Mouse (Mus musculus) lung, adult 18-20 months (tissue): ENCODE measurements at regions not wholly inside any gene's neighbourhood (a gene's known extent, or its start where the extent isn't known, plus 50 kb on each side); places are given as distances from the start of the nearest gene placed in this dataset.
"Not testable (repeated sequence)": the region's sequence is repeated elsewhere in the genome, so short reads cannot be mapped to it uniquely, and the experiment has no call there.

ENCODE experiments used
- DNase-seq, 2 experiments: peaks; one replicate each; pipeline ENCODE4 v3.0.0; 2022; ENCODE audit warnings: mixed read lengths in 2 of 2

DNA sequence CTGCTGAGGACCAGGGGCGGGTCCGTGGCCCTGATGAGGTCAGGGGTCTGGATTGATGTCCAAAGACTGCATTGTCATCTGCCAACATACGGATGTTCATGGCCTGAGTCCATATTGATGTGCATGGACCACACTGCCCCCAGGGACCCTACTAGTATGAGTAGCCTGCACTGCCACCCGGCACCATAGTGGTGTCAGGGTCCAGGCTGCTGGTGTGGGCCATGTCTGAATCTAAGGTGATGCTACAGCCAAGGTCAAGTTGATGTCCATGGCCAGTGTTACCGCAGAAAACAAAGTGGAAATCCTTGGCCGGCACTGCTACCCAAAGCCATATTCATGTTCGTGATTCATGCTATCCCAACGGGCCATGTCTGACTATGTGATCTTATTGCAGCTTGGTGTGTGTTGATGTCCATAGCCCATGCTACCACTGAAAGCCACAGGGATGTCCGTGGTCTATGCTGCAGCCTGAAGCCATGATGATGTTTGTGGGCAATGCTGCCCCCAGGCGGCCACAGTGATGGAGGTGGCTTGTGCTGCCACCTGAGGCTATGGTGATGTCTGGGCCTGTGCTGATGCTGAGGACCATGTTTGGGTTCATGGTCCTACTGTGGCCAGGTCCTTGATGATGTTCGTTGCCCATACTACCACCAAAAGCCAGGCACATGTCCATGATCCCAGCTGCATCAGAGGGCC is 130.5 kb downstream of the Iqub start:
- DNase-seq, result no peak

- no peak for DNase-seq
These were observed 135.0 kb downstream of the Iqub start for GRCm38 (mm10) chr6:24379859-24380258.

GRCm38 (mm10) chr6:24376728-24377127 is 138.1 kb downstream of the Iqub start:
- no peak for DNase-seq

GRCm38 (mm10) chr6:24373161-24373560 is 141.7 kb downstream of the Iqub start:
- DNase-seq, result no peak

DNA sequence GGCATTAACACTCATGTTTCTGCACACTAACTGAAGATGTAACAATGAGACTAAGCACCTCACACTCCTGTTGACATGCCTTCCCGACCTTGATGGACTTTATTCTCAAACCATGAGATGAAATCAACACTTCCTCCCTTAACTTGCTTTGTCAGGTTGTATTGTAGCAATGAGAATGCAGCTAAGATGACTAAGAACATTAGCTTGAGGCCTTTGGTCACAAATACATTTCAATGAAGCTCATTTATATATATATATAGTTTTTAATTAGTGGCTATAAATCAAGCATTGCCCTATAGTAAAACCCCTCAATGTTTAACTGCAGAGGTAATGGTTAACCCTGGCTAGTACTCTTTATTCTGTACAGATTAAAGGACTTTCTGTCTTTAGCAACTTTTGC is 143.2 kb downstream of the Iqub start:
- DNase-seq, result no peak

GRCm38 (mm10) chr6:24350882-24351281 is 164.0 kb downstream of the Iqub start:
- peak in 1 of 2 experiments; percentile 12 for DNase-seq

- DNase-seq, result no peak
These were observed 166.3 kb downstream of the Iqub start for GRCm38 (mm10) chr6:24348481-24349062.

GRCm38 (mm10) chr6:24347745-24348480 is 167.0 kb downstream of the Iqub start:
- DNase-seq, result peak; percentile 8 to 14

- no peak for DNase-seq
These were observed 172.4 kb downstream of the Iqub start for GRCm38 (mm10) chr6:24342471-24342870.

- DNase-seq, result no peak
These were observed 172.8 kb downstream of the Iqub start for GRCm38 (mm10) chr6:24342056-24342455.

- DNase-seq, result not testable (repeated sequence)
These were observed 172.2 kb upstream of the Slc13a1 start for GRCm38 (mm10) chr6:24340107-24340506.

GRCm38 (mm10) chr6:24325215-24325614 is 157.3 kb upstream of the Slc13a1 start:
- DNase-seq, result no peak

DNA sequence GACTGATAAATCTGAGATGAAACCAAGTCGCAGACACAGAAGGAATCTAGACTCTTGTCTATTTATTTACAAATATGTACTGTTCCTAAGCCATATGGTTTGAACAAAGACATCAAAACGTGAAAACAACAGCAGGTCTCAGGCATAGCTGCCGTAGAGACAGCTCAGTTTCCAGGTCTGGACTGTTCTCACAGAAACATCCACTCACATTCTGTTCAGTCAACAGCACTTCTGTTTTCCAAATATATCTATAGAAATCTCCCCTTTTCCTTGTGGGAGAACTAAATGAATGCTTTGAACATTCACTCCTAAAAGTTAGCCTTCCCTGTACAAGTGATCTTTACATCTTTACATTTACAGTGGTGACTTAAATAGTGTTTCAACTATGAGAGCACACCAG is 156.8 kb upstream of the Slc13a1 start:
- no peak for DNase-seq

DNA sequence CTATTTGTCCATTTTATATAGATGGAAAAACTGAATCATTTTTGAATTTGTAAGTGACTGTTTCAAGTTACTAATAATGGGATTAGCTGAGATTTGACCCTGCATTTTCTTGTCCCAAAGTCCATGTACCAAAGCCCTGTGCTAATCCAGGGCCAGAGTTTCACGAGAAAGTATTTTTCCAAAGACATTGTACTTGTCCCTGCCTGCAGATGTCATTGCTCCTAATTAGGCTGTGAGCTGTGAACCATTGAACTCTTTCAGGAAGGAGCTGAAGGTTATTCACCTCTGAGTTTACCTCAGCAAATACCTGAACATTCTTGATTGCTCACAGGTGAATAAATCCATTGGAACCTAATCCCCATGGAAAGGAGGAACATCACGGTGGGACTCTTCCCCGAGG is 154.5 kb upstream of the Slc13a1 start:
- DNase-seq, result no peak

DNA sequence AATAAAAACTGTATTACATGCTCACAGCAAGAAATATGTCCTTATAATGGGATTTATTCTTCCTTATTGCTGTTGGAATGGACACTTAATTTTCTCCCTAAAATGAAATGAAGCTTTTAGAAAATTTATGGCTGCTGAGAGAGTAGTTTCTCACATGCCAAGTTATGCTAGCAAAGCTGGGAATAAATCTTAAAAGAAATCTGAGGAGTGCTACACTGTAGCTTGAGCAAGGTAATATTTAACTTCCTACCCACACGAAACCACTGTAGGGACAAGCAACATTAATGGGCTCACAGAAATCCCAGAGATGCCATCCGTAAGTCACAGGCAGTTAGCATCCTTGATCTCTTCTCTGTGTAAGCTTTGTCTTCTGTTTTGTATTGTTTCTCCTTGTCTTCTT is 151.0 kb upstream of the Slc13a1 start:
- DNase-seq, result no peak

GRCm38 (mm10) chr6:24310675-24311074 is 142.8 kb upstream of the Slc13a1 start:
- DNase-seq, result no peak

- no peak for DNase-seq
These were observed 141.9 kb upstream of the Slc13a1 start for GRCm38 (mm10) chr6:24309810-24310209.

DNA sequence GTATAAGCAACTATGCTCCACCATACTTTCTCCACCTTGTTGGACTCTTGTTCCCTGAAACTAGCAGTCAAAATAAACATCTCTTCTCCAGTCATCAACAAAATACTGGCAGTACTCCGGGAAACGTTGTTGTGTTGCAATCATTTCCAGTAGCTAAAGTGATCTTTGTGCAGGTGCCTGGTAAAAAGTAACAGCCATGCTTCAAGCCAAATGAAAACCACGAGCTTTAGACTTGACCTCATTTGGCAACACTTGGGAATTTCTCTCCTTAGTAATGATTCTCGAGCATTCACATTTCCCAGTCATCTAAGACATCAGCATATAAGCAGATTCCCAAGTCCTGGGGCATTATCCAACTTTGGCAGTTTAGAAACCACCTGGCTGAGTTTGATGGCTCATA is 133.8 kb upstream of the Slc13a1 start:
- DNase-seq, result no peak

- no peak for DNase-seq
These were observed 133.3 kb upstream of the Slc13a1 start for GRCm38 (mm10) chr6:24301146-24301545.

DNA sequence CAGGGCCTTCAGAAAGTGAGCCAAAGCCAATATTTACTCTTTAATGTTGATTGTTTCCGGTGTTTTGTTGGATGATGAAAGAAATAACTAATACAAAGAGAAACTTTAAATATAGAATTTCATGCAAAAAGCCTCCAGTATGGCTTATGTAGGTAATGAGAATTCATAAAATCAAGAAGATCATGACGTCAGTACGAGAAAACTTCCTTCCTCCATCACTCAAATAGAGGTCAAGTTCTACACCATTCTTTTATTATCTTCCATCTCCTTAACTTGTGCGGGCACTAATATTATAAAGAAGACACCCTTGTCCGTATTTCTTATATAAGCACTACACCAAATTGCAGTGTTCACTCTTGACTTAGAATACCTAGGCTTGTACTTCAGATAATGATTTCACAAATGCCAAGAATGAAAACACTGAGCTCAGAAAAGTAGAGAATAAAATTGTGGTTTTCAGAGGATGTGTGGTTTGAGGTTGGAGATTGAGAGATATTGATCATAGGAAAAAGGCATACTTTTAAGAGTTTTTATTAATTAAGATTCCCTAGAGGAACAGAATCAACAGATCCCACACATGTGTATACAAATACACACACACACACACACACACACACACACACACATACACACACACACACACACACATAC is 130.8 kb upstream of the Slc13a1 start:
- no peak for DNase-seq

DNA sequence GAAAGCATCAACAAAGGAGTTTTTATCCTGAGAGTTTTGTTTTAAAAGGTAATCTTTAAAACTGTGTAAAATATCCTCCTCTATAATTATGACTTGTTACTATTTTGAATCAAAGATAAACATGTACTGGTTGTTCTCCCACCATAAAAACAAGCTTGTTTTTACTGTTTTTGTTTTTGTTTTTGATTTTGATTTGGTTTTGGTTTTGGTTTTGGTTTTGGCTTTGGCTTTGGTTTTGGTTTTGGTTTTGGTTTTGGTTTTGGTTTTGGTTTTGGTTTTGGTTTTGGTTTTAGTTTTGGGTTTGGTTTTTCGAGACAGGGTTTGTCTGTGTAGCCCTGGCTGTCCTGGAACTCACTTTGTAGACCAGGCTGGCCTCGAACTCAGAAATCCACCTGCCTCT is 120.9 kb upstream of the Slc13a1 start:
- not testable (repeated sequence) for DNase-seq

DNA sequence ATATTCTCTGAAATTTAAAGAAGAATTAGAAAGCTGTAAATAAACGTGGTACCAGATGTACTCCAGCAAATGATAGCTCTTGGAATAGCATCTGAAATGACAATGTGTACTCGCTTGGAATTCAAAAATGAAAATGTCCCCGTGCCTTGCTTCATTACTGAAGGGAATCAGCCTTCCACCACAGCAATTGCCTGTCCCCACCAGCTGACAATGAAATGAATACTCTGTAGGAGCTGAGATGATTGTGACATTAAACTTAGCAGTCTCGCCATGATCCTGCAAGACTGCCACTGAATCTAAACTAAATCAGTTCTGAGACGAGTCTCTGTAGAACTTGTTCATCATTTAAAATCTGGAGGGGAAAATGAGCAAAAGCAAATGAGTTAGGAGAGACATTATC is 104.9 kb upstream of the Slc13a1 start:
- no peak for DNase-seq

GRCm38 (mm10) chr6:24269633-24270032 is 101.7 kb upstream of the Slc13a1 start:
- DNase-seq, result no peak

- no peak for DNase-seq
These were observed 95.9 kb upstream of the Slc13a1 start for GRCm38 (mm10) chr6:24263796-24264195.
